Comparison of ENCODE assay signal across 7 mouse cellular contexts in the genomic region with DNA sequence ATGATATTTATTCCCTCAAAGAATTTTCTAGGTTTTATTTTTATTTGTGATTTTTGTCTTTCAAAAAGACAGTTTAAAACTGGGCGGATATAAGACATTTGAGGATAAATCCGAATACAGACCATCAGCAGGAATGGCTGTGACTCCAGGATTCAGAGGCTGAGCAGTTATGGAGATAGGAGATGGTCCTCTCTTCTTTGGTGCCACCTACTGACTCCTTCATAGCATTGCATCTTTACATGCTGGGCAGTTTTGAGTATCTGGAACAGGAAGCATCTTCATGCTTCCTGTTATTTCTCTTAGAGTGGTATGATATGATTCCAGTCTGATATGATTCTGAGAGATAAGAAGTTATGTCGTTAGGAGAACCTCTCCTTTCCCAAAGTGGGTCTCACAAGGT.
DNase-seq lines count a peak whose midpoint lies in the region; ATAC-seq lines count a peak whose summit lies in the region.

No protein-coding gene starts in this region.

- no peaks in the 10 kb centered on the region for H3K9me3 ChIP-seq in neural tube, embryonic 13.5 days

- no peak overlapping the region for H3K9ac ChIP-seq in neural tube, embryonic 13.5 days

- 0 out of 2 replicates have a peak, but pooled peaks have one; percentile 63 for ATAC-seq in neural tube, embryonic 13.5 days (ENCODE audit: low read depth)

- no peaks in the 10 kb centered on the region for H3K4me1 ChIP-seq in neural tube, embryonic 13.5 days (replicated peaks)

- no peak overlapping the region for H3K4me2 ChIP-seq in neural tube, embryonic 13.5 days

- H3K36me3 ChIP-seq in neural tube, embryonic 13.5 days: peaks cover 25% of the 10 kb centered on the region

- H3K27ac ChIP-seq in neural tube, embryonic 13.5 days (replicated peaks): no peak overlapping the region

- WGBS in neural tube, embryonic 13.5 days: 12% methylated on average over 3 of the region's 3 CpGs

- no peaks in the 10 kb centered on the region for H3K27me3 ChIP-seq in neural tube, embryonic 13.5 days

- DNase-seq in thymus, postnatal 0 days (ENCODE audit: low spot score): peak; percentile 34
- DNase-seq in thymus, postnatal 4 days: no peak
- DNase-seq in brain, adult 2 months (ENCODE audit: low read depth, low spot score): peak; percentile 83
- peak; percentile 17 for DNase-seq in fibroblast of lung, adult 2 months (ENCODE audit: low read depth)
- peak; percentile 37 for DNase-seq in kidney, postnatal 10 days
- no peak for DNase-seq in adrenal gland, postnatal 14 days

- H3K4me3 ChIP-seq in neural tube, embryonic 13.5 days: no peak overlapping the region

Comparison
In these comparisons a context has a peak if more than half of its experiments do, and no peak if none do; other contexts are left out.
1. DNase-seq: peak in thymus, postnatal 0 days (single experiment), brain, adult 2 months (single experiment), fibroblast of lung, adult 2 months (single experiment) and kidney, postnatal 10 days (single experiment); none in thymus, postnatal 4 days (single experiment) and adrenal gland, postnatal 14 days (single experiment).